In the genomic region with DNA sequence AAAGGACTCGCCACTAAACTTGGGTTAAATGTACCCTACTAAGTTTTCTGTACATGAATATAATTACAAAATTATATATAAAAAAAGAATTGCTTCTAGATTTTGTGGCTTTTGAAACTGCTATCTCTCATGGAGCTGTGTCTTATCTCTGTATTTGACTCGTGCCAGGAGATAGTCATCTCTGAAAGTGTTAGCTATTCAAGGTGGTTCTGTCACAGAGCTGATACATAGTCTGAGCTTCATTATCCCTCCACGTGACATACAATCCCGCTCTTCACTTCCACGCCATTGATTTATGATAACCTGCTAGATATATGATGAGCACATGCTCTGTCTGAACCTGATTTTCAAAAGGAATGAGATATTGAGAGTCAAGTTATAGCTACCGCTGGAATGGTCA, we compare ENCODE assay signal across 28 mouse cellular contexts.
"Had no signal": no experiment of that assay in that cellular context is flagged by ENCODE, and none has a peak within 500 bp of the region (broad histone marks: within the 10 kb centered on the region; RNA-seq: fewer than 3 reads in every experiment).

No protein-coding gene starts in this region.

- H3K36me3 ChIP-seq: limb, embryonic 10.5 days; limb, embryonic 12.5 days; limb, embryonic 13.5 days; limb, embryonic 15.5 days; liver, embryonic 12.5 days; liver, embryonic 13.5 days; liver, embryonic 15.5 days; lung, embryonic 15.5 days; midbrain, embryonic 10.5 days; midbrain, embryonic 12.5 days; midbrain, embryonic 13.5 days; midbrain, embryonic 15.5 days; neural tube, embryonic 12.5 days had no signal

- H3K27me3 ChIP-seq: limb, embryonic 12.5 days; limb, embryonic 13.5 days; limb, embryonic 15.5 days; liver, embryonic 12.5 days; liver, embryonic 13.5 days; liver, embryonic 15.5 days; lung, embryonic 15.5 days; megakaryocyte, embryonic 14.5 days; midbrain, embryonic 12.5 days; midbrain, embryonic 13.5 days; midbrain, embryonic 15.5 days; neural tube, embryonic 12.5 days had no signal

- DNase-seq: left cerebral cortex, postnatal 4 days; liver; liver, embryonic 13.5 days; liver, postnatal 0 days; lung, adult 18-20 months; lung, adult 2 months; lung, embryonic 14.5 days; lung, postnatal 10 days; lung, postnatal 14 days; lung, postnatal 36 days; lung, postnatal 4 days; midbrain, embryonic 14.5 days had no signal

- H3K4me1 ChIP-seq: limb, embryonic 10.5 days; limb, embryonic 12.5 days; limb, embryonic 13.5 days; limb, embryonic 15.5 days; liver, embryonic 12.5 days; liver, embryonic 13.5 days; liver, embryonic 15.5 days; lung, embryonic 15.5 days; megakaryocyte, embryonic 14.5 days; midbrain, embryonic 10.5 days; midbrain, embryonic 12.5 days; midbrain, embryonic 13.5 days; midbrain, embryonic 15.5 days; neural tube, embryonic 12.5 days had no signal

- H3K4me3 ChIP-seq: limb, embryonic 10.5 days; limb, embryonic 12.5 days; limb, embryonic 13.5 days; limb, embryonic 15.5 days; liver, embryonic 12.5 days; liver, embryonic 13.5 days; liver, embryonic 15.5 days; lung, embryonic 15.5 days; megakaryocyte, embryonic 14.5 days; midbrain, embryonic 10.5 days; midbrain, embryonic 12.5 days; midbrain, embryonic 13.5 days; midbrain, embryonic 15.5 days; myocyte; neural tube, embryonic 12.5 days had no signal

- ATAC-seq: liver, embryonic 12.5 days; liver, postnatal 0 days; lung, postnatal 0 days; midbrain, embryonic 13.5 days; midbrain, embryonic 15.5 days; midbrain, embryonic 16.5 days had no signal

- H3K9me3 ChIP-seq: limb, embryonic 10.5 days; limb, embryonic 12.5 days; limb, embryonic 13.5 days; limb, embryonic 15.5 days; liver, embryonic 12.5 days; lung, embryonic 15.5 days; midbrain, embryonic 10.5 days; midbrain, embryonic 12.5 days; midbrain, embryonic 13.5 days; midbrain, embryonic 15.5 days; neural tube, embryonic 12.5 days had no signal
